Mouse (Mus musculus) right cerebral cortex, postnatal 10 days (tissue): ENCODE measurements around the gene Srrt.
A peak's percentile ranks its signal among the peaks of the same experiment; 100 is the strongest.
"Not testable (repeated sequence)": the region's sequence is repeated elsewhere in the genome, so short reads cannot be mapped to it uniquely, and the experiment has no call there.

ENCODE experiments used
- DNase-seq, 2 experiments: peaks; one replicate each; pipeline ENCODE4 v3.0.0; 2021; ENCODE audit warnings: low spot score in 2 of 2

Gene Srrt

DNA sequence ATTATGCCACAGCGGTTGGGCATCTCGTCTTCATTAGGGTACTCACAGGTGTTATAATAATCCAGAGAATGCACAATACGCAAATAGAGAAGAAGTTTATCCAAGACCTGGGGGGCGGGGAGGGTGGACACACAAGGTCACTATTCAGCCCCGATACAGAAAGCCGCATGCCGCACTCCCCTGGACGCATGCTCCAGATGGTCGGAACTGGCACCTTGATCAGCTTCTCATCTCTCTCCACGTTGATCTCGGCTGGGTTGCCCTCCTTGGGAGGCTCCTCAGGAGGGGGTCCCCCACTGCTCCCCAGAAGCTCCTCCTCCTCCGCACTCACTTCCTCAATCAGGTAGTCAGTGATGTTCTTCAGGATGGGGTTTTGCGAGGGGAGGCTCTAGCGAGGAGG is 10.3 kb downstream of the Srrt start:
- DNase-seq: peak in 1 of 2 experiments; percentile 36

DNA sequence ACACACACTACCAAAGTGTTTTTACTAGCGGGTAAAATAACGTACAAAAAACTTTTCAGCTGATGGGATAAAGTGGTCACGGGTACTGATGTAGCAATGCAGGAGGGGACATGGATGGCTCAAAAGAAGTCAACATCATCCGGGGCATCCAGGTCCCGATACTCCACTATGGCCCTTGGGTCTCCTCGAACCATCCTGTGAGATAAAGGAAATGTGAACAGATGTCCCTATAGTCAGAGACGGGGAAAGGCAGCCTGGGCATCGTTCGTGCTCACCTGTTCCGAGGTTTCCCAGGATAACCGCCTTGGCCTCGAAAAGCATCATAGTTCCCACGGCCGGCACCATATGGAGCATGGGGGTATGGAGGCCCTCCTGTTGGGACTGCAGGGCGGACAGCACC is 11.8 kb downstream of the Srrt start:
- DNase-seq: peak in 1 of 2 experiments; percentile 35

GRCm38 (mm10) chr5:137295296-137295695 is 12.2 kb downstream of the Srrt start:
- peak in 1 of 2 experiments; percentile 39 for DNase-seq

DNA sequence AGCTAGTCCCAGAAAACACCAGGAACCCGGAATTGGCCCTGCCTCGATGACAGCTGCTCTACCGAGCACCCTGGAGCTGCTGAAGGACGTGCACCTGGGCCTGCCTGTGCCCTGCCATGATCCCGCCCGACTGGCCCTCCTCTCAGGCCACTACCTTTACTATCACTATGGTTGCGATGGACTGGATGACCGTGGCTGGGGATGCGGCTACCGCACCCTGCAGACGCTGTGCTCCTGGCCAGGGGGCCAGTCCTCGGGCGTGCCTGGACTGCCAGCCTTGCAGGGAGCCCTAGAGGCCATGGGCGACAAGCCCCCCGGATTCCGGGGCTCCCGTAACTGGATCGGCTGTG is 12.8 kb downstream of the Srrt start:
- DNase-seq: no peak

DNA sequence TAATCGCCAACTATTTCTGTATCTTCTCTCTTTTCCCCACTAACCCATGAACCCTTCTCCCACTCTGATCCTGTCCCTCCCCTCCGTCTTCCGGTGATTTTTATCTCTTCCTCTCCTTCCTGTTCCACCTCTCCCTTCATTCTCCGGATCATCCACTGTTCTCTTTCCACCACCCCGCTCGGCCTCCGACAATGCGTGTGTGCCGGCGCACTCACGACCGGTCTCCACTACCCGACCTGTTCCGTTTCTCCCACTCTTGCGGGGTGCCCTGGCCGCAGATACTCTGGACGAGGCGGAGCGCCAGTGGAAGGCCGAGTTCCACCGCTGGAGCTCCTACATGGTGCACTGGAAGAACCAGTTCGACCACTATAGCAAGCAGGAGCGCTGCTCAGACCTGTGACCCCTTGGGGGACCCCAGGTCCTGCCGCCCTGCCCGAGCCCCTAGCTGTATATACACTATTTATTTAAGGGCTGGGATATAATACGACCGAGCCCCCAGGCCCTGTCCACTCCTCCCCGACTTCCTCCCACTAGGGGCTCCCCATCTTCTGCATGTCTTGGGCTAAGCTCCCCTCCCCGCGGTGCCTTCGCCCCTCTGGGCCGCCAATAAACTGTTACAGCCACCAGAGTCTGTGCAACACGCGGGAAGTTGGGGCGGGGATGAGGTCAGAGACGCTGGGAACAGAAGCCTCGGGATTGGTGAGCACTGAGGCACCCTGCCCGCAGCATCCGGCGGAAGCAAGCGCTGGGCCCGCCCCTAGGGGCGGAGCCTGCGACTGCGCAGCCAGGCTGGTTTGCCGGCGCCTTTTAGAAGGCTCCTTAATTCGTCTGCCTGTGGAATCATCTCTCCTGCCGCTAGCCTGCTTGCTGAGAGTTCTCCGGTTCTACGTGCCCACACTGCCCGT is 13.4 kb downstream of the Srrt start, which contains the start of gene Ufsp1:
Ufsp1 (plus strand) TSS at position 791 of the 905 bp plus-strand sequence.
- DNase-seq: peak; percentile 98 to 99

DNA sequence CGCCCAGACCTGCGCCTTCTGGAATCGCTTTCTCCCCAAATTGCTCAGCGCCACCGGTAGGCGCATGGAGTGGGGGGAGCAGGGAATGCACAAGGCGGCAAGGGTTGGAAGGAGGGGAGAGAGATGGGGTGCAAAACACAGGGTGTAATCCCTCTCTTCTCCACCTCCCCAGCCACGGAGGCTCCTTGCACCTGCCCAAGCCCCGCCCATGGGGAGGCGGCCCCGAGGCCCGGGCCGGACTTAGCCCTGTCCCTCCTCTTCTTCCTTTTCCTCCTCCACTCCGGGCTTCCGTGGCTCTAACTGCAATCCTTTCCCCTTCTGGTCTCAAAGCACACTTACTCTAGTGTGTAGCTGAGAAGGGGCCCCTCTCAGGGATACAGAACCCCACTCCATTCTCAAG is 14.2 kb downstream of the Srrt start:
- peak; percentile 76 to 80 for DNase-seq

DNA sequence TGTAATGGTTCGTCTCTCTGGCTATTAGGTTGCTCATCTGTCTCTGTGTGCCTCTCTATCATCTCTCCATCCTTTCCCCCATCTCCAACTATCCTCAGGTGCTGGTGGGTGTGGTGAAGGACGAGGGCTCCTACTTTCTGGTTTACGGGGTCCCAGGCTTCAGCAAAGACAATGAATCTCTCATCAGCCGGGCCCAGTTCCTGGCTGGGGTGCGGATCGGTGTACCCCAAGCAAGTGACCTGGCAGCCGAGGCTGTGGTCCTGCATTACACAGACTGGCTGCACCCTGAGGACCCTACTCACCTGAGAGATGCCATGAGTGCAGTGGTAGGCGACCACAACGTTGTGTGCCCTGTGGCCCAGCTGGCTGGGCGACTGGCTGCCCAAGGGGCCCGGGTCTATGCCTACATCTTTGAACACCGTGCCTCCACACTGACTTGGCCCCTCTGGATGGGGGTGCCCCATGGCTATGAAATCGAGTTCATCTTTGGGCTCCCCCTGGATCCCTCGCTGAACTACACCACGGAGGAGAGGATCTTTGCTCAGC is 16.0 kb downstream of the Srrt start:
- peak in 1 of 2 experiments; percentile 43 for DNase-seq

DNA sequence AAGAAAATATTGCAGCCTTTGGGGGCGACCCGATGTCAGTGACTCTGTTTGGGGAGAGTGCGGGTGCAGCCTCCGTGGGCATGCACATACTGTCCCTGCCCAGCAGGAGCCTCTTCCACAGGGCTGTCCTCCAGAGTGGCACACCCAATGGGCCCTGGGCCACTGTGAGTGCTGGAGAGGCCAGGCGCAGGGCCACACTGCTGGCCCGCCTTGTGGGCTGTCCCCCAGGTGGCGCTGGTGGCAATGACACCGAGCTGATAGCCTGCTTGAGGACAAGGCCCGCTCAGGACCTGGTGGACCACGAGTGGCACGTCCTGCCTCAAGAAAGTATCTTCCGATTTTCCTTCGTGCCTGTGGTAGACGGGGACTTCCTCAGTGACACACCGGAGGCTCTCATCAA is 16.8 kb downstream of the Srrt start:
- peak in 1 of 2 experiments; percentile 65 for DNase-seq

GRCm38 (mm10) chr5:137289591-137290365 is 17.7 kb downstream of the Srrt start:
- DNase-seq: peak in 1 of 2 experiments; percentile 39

DNA sequence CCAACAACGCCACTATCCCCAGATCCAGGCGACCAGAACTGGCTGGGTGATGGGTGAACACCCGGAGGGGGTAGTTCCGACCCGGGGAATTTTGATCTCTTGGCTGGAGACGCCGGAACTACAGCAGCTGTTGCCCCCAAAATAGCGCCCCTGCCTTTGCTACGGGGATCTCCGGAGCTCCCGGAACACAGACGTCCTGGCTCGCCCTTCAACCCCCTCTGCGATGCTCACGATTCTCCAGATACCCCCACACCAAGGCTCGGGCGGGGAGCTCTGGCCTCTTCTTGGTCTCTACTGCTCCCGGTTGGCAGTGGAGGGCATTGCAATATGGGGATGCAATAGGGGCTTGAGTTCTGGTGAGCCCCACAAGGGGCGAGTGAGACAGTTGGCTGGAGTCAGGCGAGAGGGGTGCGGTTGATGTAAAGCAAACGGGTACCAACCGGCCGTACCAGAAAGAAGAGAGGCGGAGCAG is 18.4 kb downstream of the Srrt start:
- peak; percentile 85 for DNase-seq

DNA sequence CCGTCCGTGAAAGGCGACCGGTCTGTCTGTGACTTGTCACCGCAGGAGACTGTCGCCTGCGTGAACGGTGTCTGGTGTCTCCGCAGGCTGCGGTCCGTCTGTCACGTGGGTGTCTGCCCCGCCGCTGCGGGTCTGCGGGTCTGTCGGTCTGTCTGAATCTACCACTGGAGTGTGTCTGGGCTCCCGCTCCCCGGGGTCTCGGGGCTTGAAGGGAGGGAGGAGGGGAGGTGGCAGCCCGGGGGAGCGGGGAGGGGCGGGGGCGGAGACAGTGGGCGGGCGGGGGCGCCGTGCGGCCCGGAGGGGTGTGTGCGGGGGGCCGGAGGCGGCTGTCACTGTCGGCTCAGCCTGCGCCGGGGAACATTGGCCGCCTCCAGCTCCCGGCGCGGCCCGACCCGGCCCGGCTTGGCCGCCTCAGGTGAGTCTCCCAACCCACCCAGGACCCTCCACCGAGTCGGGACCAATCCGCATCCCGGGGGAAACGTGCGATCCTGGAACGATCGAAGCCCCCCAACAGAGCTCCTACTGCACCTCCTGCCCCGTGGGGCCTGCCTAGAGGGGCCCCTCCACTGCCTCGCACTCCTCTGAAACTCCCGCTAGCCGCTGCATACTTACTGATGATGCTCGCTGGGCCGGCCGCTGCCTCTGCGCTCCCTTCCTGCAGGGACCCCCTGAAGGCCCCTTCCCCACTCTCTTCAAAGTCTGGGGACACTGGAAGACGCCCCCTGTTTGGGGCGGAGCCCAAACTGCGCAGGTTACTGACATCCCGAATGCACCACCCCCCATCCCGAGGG is 19.3 kb downstream of the Srrt start:
- DNase-seq: peak; percentile 78 to 84

- peak; percentile 87 to 91 for DNase-seq
Measured at GRCm38 (mm10) chr5:137287032-137287952, 20.2 kb downstream of the Srrt start, which contains the start of gene Ache. Gene Ache, plus strand, starts transcription at chr5:137287519.

DNA sequence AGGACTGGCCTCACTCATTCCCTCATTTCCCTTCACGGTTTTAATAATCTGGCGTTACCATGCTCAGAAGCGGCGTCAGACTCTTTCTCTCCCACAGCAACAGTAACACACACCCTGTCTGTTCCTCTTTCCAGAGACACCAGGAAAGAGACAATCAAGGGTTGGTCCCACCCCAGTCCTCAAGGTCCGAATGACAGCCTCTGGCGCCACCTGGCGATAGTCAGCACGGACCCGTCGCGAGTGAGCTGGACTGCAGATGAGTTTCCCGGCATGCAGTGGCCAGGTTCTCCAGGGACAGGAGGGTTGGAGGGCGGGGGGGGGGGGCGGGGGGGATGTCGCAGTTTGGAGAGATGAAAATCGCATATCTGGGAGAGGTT is 20.8 kb downstream of the Srrt start:
- DNase-seq: peak; percentile 94

DNA sequence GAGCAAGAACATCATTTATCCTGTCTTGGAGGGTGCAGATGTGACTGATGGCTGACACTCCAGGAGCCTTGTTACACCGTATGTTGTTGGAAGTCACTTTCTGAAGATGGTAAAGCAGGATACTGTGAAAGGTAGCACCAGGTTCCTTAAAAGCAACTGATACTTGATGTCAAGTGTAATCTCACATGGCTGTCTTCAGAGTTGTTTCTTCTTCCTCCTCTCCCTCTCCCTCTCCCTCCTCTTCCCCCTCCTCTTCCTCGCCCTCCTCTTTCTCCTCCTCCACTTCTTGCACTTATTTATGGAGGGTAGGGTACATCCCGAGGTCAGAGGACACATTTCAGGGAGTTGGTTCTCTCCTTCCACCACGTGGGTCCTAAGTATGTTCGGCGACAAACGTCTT is 21.5 kb downstream of the Srrt start:
- no peak for DNase-seq

DNA sequence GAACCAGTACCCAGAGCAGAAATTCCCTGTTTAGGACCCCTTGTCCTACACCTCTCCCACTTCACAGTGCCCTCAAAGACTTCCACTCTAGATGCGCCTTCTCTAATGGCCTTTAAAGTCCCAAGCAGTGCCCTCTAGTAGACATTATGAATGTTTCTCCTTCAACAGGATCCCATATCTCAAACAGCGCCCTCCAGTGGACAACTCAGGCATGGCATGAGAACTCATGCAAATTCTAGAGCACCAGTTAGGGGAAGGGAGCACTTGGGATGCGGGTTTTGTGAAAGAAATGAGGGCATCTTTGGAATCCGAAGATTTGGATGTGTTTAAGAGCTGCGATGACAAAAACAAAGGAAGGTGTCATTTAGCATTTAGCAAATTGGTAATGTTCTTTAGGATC is 22.4 kb downstream of the Srrt start:
- DNase-seq: peak in 1 of 2 experiments; percentile 59

GRCm38 (mm10) chr5:137284411-137284810 is 23.1 kb downstream of the Srrt start:
- not testable (repeated sequence) for DNase-seq

DNA sequence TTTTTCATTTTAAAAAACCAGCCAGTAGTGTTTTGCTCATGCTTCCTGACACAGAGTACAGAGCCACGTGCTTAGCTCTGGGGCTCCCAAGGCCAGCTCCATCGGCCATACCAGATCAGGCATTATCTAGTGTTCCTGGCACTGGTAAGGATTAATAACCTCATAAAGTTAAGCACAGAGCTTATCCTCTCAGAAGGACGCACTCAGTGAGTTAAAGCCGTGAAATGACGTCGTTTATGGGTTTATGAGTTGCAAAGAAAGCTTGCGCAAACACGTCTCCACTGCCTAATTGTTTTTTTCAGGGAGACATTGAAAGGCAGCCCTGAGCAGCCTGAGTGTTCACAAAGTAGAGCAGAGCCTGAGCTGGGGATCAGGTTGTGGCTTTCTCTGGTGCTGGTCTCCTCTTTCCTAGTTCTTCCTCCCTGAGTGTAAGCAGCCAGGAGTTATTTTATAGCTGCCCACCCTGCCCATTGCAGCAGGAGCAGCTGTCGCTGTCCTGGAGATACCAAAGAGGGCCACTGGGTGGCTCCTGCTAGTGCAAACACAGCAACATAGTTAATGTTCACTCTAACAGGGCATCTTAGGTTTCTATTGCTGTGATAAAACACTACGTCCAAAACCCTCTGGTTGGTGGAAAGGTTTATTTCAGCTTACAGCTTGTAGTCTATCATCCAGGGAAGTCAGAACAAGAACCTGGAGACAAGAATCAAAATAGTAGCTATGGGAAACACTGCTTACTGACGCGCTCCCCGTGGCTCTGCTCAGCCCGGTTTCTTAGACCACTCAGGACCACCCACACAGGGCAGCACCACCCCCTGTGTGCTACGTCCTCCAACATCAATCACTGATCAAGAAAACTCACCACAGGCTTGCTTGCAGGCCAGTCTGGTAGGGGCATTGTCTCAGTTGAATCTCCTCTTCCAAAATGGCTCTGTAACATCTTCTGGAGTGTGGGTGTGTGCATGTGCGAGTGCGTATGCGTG is 29.8 kb downstream of the Srrt start:
- DNase-seq: no peak

DNA sequence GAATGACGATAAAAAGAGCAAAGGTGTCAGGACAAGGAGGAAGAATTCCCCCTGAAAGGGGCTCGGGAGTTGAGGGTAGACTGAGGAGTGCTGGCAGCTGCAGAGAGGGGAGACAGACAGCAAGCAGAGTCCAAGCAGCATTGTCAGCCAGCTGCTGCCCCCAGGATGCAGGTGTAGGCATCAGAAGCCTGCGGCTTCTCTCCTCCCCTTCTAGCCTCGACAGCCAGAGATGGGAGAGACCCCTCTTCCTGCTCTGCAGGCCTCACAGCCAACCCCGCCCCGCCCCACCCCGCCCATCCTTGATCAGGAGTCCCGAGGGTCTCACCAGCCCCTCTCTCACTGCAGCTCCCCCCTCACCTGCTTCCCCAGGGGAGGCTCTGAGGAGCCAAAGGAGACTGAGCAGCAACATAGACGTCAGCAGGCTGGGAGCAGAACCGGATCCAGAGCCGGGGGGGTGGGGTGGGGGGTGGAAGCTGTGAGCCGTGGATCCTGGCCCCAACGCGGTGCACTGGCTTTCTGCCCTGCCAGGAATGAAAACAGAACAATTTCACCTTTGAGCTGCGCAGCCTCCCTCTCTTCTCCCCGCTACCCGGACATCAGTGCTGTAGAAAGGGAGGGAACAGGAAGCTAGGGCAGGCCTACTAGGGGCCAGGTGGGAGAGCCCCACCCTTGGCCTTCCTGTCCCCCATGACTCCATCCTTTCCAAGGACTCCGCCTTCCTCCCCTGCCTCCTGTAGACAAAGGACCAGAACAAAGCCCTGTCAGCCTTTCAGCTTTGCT is 39.2 kb downstream of the Srrt start:
- no peak for DNase-seq
